Mouse (Mus musculus) kidney, adult 2 months (tissue): ENCODE measurements around the gene Htatip2. TPM values are rescaled to one million over a fixed set of nuclear protein-coding genes. Genes with fewer than 3 reads are reported as not detected.

Experiments used
- DNase-seq: peaks from one replicate; pipeline ENCODE4 v3.0.0; 2021
- H3K27ac ChIP-seq: fragments of 200-500 bp; 2 replicates; pipeline ENCODE4 v1.5.1; 2012; ENCODE audit warnings: low read depth, low read length, control low read depth, inconsistent platforms; ENCODE audit not compliant: insufficient read depth
- H3K27me3 ChIP-seq: fragments of 200-500 bp; replicated peaks from 2 replicates; pipeline ENCODE4 v1.6.1; 2012; ENCODE audit warnings: mild to moderate bottlenecking, moderate library complexity, low read length, inconsistent platforms; ENCODE audit not compliant: control insufficient read depth, insufficient read depth
- H3K36me3 ChIP-seq: fragments of 200-500 bp; 2 replicates; pipeline ENCODE4 v1.6.1; 2012; ENCODE audit warnings: mild to moderate bottlenecking, moderate library complexity, low read length, inconsistent platforms; ENCODE audit not compliant: control insufficient read depth, insufficient read depth
- H3K4me1 ChIP-seq: fragments of 200-500 bp; 2 replicates; pipeline ENCODE4 v1.6.1; 2011; ENCODE audit warnings: low read length; ENCODE audit not compliant: control insufficient read depth, insufficient read depth
- H3K4me3 ChIP-seq: fragments of 200-500 bp; 2 replicates; pipeline ENCODE4 v1.5.1; 2011; ENCODE audit warnings: mild to moderate bottlenecking, low read depth, low read length, control low read depth; ENCODE audit not compliant: insufficient read depth
- CTCF ChIP-seq: fragments of 200-500 bp; conservative IDR thresholded peaks from 2 replicates; pipeline ENCODE4 v1.5.1; 2011; ENCODE audit warnings: low read depth, mild to moderate bottlenecking, control low read depth, low read length, moderate library complexity, mixed read lengths; ENCODE audit not compliant: insufficient read depth, insufficient read length
- POLR2A ChIP-seq: fragments of 200-500 bp; IDR thresholded peaks from one replicate; pipeline ENCODE4 v1.6.1; 2011; ENCODE audit warnings: low read depth, low read length, control low read depth
- WGBS: fragments of 180-500 bp; shearing (Covaris S2); methylation state at CpG from one replicate; pipeline ENCODE4 v1.1.7; 2018; 5-methylcytosine and 5-hydroxymethylcytosine counted together
- polyA plus RNA-seq: library from polyadenylated mRNA; depleted of rRNA; stranded (reverse); fragments of >200 nt; gene quantifications from 2 replicates; pipeline ENCODE4 v1.2.3, GENCODE M21; 2012

The Htatip2 gene
- polyA plus RNA-seq, 1 experiment, result 16.2 TPM

DNA sequence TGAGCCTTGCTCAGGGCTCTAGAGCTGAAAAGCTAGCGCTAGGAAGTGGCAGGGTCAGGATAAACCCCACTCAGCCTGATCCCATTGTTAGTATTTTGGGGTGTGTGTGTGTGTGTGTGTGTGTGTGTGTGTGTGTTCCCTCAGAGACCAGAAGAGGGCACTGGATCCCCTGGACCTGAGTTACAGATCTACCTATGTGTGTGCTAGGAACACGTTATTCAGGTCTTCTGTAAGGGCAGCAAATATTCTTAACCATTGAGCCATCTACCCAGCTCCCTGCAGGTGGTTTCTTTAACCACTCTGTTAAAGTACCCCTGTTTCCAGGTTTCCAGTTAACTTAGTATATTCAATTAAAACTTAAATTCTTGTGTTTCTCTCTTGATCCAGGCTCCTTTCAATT lies 15.5 kb downstream of the Htatip2 start:
- no peak for DNase-seq
- Histone ChIP-seq H3K4me3 (no peak overlapping the region), H3K27ac (no peak overlapping the region), H3K4me1 (no peaks in the 10 kb centered on the region), H3K27me3 (no peaks in the 10 kb centered on the region), H3K36me3 (no peaks in the 10 kb centered on the region)
- no peak for TF ChIP-seq CTCF
- no peak for TF ChIP-seq POLR2A
- 100% methylated on average over 2 of the region's 2 CpGs for WGBS

DNA sequence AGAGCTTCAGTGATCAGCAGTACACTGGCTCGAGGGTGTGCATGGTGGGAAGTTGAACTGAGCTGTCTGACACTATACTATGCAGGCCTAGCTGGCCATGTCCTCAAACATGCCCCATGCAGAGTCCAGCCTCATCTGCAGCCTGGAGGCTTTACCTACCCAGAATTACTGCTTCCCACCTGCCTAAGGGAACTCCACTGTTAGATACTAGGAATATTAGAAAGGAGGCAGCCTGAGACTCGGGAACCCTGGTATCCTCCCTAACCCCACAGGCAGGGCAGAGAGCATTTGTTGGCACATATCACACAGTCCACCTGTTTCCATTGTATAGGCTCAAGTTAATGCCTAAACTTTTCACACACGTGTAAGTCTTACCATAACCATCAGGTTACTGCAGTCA lies 18.7 kb downstream of the Htatip2 start:
- no peak for DNase-seq
- no peaks in the 10 kb centered on the region for H3K27me3 ChIP-seq
- H3K4me3 ChIP-seq, result no peak overlapping the region
- 52% methylated on average over 3 of the region's 3 CpGs for WGBS
- TF ChIP-seq CTCF (no peak), POLR2A (no peak)
- H3K36me3 ChIP-seq, result no peaks in the 10 kb centered on the region
- no peak overlapping the region for H3K27ac ChIP-seq
- H3K4me1 ChIP-seq, result no peaks in the 10 kb centered on the region

DNA sequence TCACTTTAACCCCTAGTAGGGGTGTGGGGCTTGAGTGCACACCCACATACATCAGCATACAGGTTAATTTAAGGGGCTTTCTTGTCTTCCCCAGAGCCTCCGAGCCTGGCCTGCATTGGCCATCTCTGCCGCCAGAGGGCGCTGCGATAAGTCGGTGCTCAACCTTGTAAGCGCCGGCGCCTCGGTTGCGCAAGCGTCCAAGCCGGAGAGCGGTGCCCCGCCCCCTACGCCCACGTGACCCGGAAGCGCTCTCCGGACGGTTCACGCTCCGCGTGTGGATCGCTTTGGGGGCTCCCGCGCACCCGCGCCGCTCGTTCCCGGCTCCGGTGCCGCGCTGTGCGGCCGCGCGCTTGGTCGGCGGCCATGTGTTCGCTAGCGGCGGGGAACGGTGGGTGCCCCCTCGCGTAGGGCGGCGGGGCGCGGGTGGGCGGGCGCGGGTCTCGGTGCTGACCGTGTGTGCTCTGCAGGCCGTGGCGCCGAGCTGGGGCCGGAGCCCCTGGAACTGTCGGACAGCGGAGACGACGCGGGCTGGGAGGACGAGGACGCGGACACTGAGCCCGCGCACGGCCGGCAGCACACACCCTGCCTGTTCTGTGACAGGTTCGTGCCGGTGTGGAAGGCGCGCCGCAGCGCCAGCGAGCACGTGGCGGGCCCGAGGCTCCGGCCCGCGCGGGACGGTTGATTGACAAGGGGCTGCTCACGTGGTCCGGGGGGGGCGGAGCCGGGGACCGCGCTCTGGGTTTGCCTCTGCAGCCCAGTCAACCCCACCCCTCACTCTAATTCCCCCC lies 19.4 kb downstream of the Htatip2 start, which contains the start of gene Prmt3:
Prmt3 (plus strand) TSS at position 233 of the 788 bp plus-strand sequence.
- DNase-seq, result peak; percentile 97
- peak; percentile 89 for TF ChIP-seq CTCF
- TF ChIP-seq POLR2A, result no peak
- under 1% methylated on average over 91 of the region's 92 CpGs for WGBS
- Histone ChIP-seq H3K36me3 (no peaks in the 10 kb centered on the region), H3K27ac (0 out of 2 replicates have a peak within 1 kb of the TSS, but pooled peaks have one; percentile 1), H3K4me3 (peak within 1 kb of the TSS; percentile 61), H3K4me1 (no peaks in the 10 kb centered on the region), H3K27me3 (no peaks in the 10 kb centered on the region)

DNA sequence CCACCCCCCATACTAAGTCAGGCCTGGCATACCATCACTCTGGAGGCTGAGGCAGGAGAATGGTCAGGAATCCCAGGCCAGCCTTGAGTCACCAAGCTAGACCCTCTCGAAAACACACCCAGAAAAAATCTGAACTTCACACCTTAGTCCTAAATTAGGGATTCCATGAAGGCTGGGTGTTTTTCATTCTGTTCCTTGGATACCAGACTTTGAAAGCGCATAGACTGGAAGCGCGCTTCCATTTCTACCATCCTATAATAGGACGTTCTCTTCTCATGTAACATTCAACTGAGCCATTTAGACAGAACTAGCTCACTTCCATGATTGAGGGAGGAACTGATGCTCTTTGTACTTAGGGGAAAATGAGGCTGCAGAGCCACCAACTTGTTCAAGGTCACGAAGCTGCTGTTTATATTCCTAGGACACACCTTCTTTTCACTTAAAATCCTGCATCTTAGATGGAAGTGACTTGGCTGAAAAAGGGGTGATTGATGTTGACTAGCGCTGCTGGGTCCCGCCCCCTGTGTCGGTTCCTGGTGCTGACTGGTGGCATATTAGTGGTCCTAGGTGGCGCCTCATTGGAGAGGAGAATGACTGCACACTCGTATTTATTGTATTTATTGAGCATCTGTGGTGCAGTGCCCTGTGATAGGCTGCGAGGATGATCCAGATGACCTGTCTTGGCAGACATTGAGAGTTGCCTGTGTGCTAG lies 20.1 kb downstream of the Htatip2 start:
- Histone ChIP-seq H3K4me1 (no peaks in the 10 kb centered on the region), H3K4me3 (peak overlapping the region; percentile 61), H3K27me3 (no peaks in the 10 kb centered on the region), H3K36me3 (no peaks in the 10 kb centered on the region; the same call in 1 of the 2 replicates), H3K27ac (peak overlapping the region; percentile 1; the same call in 1 of the 2 replicates)
- TF ChIP-seq CTCF (no peak), POLR2A (no peak)
- peak; percentile 8 for DNase-seq
- WGBS, result 72% methylated on average over 12 of the region's 12 CpGs

DNA sequence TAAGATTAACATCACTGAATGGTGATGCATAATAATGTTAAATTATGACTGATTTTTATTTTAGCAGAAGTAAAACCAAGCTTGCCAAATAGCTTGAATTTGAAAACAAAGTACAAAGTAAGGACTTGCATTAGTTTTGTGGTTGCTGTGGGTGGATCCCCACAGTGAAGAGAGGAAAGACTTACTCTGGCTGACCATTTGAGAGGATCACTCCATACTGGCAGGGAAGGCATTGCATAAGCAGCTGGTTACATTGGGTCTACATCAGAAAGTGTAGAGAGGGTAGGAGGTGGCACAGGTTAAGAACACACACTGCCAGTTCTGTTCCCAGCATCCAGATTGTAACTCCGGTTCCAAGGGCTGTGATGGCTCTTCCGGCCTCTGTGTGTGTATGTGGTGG lies 24.1 kb downstream of the Htatip2 start:
- Histone ChIP-seq H3K4me1 (no peaks in the 10 kb centered on the region; the same call in 1 of the 2 replicates), H3K27me3 (no peaks in the 10 kb centered on the region), H3K36me3 (no peaks in the 10 kb centered on the region; the same call in none of the 2 replicates), H3K27ac (no peak overlapping the region), H3K4me3 (no peak overlapping the region)
- WGBS, result 98% methylated on average over 2 of the region's 2 CpGs
- TF ChIP-seq CTCF, result no peak
- TF ChIP-seq POLR2A, result no peak
- DNase-seq, result no peak

DNA sequence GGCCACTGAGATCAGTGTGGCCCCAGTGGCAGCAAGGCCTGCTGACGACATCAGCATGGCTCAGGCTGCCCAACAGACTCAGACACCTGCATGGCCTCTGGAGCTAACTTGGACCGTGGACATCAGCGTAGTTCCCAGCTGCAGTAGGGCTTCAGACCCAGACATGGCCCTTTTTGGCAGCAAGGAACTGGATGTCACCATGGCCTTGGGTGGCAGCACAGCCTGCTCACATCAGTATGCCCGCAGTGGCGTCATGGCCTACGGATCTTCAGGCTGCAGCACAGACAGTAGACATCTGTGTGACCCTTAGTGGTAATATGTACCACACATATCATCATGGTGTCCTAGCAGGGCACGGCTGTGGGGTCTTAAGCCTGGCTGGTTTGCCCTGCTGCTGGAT lies 26.2 kb downstream of the Htatip2 start:
- WGBS, result 96% methylated on average over 7 of the region's 7 CpGs
- no peak overlapping the region for H3K27ac ChIP-seq
- H3K36me3 ChIP-seq, result no peaks in the 10 kb centered on the region; the same call in none of the 2 replicates
- no peaks in the 10 kb centered on the region for H3K27me3 ChIP-seq
- no peak for TF ChIP-seq POLR2A
- DNase-seq, result no peak
- H3K4me1 ChIP-seq, result no peaks in the 10 kb centered on the region; the same call in 1 of the 2 replicates
- no peak overlapping the region for H3K4me3 ChIP-seq
